Mouse (Mus musculus) spleen, adult 2 months (tissue): ENCODE results near the gene 4930404H24Rik. TPM values are rescaled to one million over a fixed set of nuclear protein-coding genes. Genes with fewer than 3 reads are reported as not detected.
A peak's percentile ranks its signal among the peaks of the same experiment; 100 is the strongest.

Source experiments
- DNase-seq, 2 experiments: peaks; one replicate each; pipeline versions ENCODE4 v3.0.0 to v3.0.0-alpha.2; 2012 to 2021; ENCODE audit warnings: low spot score in 2 of 2, low read depth in 1 of 2
- H3K27ac ChIP-seq: fragments of 200-500 bp; 2 replicates; pipeline ENCODE4 v1.5.1; 2012; ENCODE audit warnings: low read length, inconsistent platforms; ENCODE audit not compliant: insufficient read depth
- H3K27me3 ChIP-seq: fragments of 200-500 bp; 2 replicates; pipeline ENCODE4 v1.6.1; 2012; ENCODE audit warnings: mild to moderate bottlenecking, moderate library complexity, low read length, inconsistent platforms; ENCODE audit not compliant: control insufficient read depth, insufficient read depth
- H3K36me3 ChIP-seq: fragments of 200-500 bp; 2 replicates; pipeline ENCODE4 v1.6.1; 2012; ENCODE audit warnings: mild to moderate bottlenecking, low read length, inconsistent platforms; ENCODE audit not compliant: control insufficient read depth, insufficient read depth
- H3K4me1 ChIP-seq: fragments of 200-500 bp; 2 replicates; pipeline ENCODE4 v1.6.1; 2011; ENCODE audit warnings: inconsistent platforms; ENCODE audit not compliant: control insufficient read depth, insufficient read depth, insufficient read length
- H3K4me3 ChIP-seq: fragments of 200-500 bp; 2 replicates; pipeline ENCODE4 v1.5.1; 2011; ENCODE audit warnings: mild to moderate bottlenecking, inconsistent platforms; ENCODE audit not compliant: insufficient read depth, insufficient read length; ENCODE audit errors: extremely low read depth
- CTCF ChIP-seq: fragments of 200-500 bp; IDR thresholded peaks from 2 replicates; pipeline ENCODE4 v1.5.1; 2011; ENCODE audit warnings: mild to moderate bottlenecking, inconsistent platforms; ENCODE audit not compliant: insufficient read depth, insufficient read length, insufficient replicate concordance; ENCODE audit errors: extremely low read depth
- POLR2A ChIP-seq: fragments of 200-500 bp; IDR thresholded peaks from 2 replicates; pipeline ENCODE4 v1.6.1; 2011; ENCODE audit warnings: low read depth, low read length, inconsistent platforms
- WGBS: fragments of 180-500 bp; shearing (Covaris S2); methylation state at CpG from one replicate; pipeline ENCODE4 v1.1.7; 2018; 5-methylcytosine and 5-hydroxymethylcytosine counted together
- polyA plus RNA-seq: library from polyadenylated mRNA; depleted of rRNA; stranded (reverse); fragments of >200 nt; gene quantifications from 2 replicates; pipeline ENCODE4 v1.2.3, GENCODE M21; 2012

Gene 4930404H24Rik
- polyA plus RNA-seq, 1 experiment: not detected

DNA sequence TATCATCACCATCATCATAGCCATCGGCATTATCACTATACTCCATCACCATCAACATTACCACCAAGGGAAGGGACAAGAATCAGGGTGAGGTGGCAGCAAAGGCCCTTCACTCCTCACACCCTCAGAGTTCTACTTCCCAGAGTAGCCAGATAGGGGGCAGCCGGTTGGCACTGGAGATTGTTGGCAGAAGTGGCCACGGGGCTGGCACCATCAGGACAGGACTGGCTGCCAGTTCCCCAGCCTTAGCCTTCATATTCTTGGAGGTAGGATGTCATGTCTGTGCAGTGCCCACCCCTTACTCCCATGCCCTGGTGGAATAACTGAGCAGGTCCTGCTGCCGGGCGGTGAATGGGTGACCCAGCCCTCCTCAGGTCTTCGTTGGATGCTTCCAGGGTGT is 23.0 kb downstream of the 4930404H24Rik start:
- H3K4me3 ChIP-seq: no peak overlapping the region
- DNase-seq: no peak
- no peak for TF ChIP-seq POLR2A
- no peak for TF ChIP-seq CTCF
- peaks cover 4% of the 10 kb centered on the region; the same call in 1 of the 2 replicates for H3K4me1 ChIP-seq
- H3K27ac ChIP-seq: no peak overlapping the region
- no peaks in the 10 kb centered on the region for H3K27me3 ChIP-seq
- 90% methylated on average over 6 of the region's 6 CpGs for WGBS
- no peaks in the 10 kb centered on the region for H3K36me3 ChIP-seq

- no peaks in the 10 kb centered on the region for H3K27me3 ChIP-seq
- H3K36me3 ChIP-seq: no peaks in the 10 kb centered on the region
- no peak for DNase-seq
- 51% methylated on average over 4 of the region's 4 CpGs for WGBS
- H3K4me3 ChIP-seq: no peak overlapping the region
- H3K27ac ChIP-seq: no peak overlapping the region
- TF ChIP-seq POLR2A (no peak), CTCF (peak; percentile 18; the same call in 1 of the 2 replicates)
- H3K4me1 ChIP-seq: no peaks in the 10 kb centered on the region; the same call in 1 of the 2 replicates
Observed at GRCm38 (mm10) chr2:153516961-153517360, 24.4 kb downstream of the 4930404H24Rik start.

DNA sequence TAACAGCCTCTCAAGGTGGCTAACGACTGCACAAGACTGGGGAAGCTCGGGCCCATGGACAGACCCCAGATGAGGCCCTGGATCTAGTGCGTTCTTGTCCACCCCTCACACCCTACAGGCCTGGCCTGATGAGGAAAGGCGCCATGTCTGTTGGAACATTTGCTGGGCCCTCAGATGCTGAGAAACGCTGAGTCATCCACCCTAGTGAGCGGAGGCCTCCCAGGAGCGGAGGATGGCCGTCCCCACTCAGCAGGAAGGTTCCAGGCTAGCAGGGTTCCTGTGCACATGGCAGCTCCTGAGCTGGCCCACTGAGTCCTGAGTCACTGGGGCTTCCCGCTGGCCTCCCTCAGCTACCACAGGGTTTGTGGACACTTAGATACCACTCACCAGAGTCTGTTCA is 27.5 kb downstream of the 4930404H24Rik start:
- TF ChIP-seq POLR2A: no peak
- no peak for TF ChIP-seq CTCF
- Histone ChIP-seq H3K36me3 (no peaks in the 10 kb centered on the region), H3K27me3 (no peaks in the 10 kb centered on the region), H3K4me3 (no peak overlapping the region), H3K4me1 (no peaks in the 10 kb centered on the region; the same call in 1 of the 2 replicates), H3K27ac (no peak overlapping the region)
- DNase-seq: no peak
- 76% methylated on average over 9 of the region's 9 CpGs for WGBS

- 81% methylated on average over 4 of the region's 4 CpGs for WGBS
- H3K4me3 ChIP-seq: no peak overlapping the region
- DNase-seq: no peak
- peaks cover 10% of the 10 kb centered on the region for H3K4me1 ChIP-seq
- TF ChIP-seq POLR2A (no peak), CTCF (no peak)
- no peaks in the 10 kb centered on the region for H3K36me3 ChIP-seq
- no peak overlapping the region for H3K27ac ChIP-seq
- H3K27me3 ChIP-seq: no peaks in the 10 kb centered on the region
Observed at GRCm38 (mm10) chr2:153522270-153522669, 29.7 kb downstream of the 4930404H24Rik start.

DNA sequence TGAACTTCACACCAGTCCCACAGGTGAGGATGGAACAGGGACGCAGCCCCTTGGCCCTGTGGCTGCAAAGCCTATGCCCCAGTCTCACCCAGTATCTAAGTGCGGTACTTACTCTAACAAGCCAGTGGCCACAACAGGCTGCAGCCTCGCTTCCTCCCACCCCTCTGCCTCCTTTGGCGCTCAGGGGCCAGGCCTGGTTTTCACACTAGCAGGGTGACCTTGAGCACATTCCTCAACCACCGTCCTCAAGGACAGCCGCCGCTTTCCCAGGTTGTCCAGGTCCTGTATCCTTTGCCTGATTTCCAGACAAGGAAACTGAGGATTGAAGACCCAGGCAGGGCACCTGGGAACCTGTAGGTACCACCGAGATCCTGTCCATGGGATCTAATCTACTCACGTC is 30.6 kb downstream of the 4930404H24Rik start:
- no peak for DNase-seq
- TF ChIP-seq CTCF (no peak), POLR2A (no peak)
- Histone ChIP-seq H3K36me3 (no peaks in the 10 kb centered on the region), H3K4me1 (peaks cover 15% of the 10 kb centered on the region), H3K4me3 (no peak overlapping the region), H3K27me3 (peaks cover 3% of the 10 kb centered on the region), H3K27ac (no peak overlapping the region)
- WGBS: 90% methylated on average over 9 of the region's 9 CpGs

- H3K36me3 ChIP-seq: no peaks in the 10 kb centered on the region
- H3K4me1 ChIP-seq: peaks cover 18% of the 10 kb centered on the region
- no peak for DNase-seq
- 89% methylated on average over 12 of the region's 12 CpGs for WGBS
- peaks cover 8% of the 10 kb centered on the region for H3K27me3 ChIP-seq
- H3K27ac ChIP-seq: no peak overlapping the region
- H3K4me3 ChIP-seq: no peak overlapping the region
- TF ChIP-seq POLR2A (no peak), CTCF (no peak)
Observed at GRCm38 (mm10) chr2:153523656-153524055, 31.1 kb downstream of the 4930404H24Rik start.

DNA sequence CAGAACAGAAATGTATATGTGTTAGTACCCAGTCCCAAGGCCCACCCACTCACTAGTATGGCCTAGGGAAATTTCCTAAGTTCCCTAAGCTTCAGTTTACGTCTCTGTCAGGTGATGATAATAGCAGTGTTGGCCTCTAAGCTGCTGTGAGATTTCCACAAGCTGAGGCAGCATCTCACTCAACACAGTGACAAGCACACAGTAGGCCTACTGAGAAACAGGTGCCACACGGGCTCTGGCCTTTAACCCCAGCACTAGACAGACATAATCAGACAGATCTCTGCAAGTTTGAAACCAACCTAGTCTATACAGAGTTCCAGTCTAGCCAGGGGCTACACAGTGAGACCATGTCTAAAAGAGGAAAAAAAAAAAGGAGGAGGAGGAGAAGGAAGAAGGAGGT is 32.1 kb downstream of the 4930404H24Rik start:
- H3K36me3 ChIP-seq: no peaks in the 10 kb centered on the region
- 89% methylated on average over 2 of the region's 2 CpGs for WGBS
- TF ChIP-seq CTCF (no peak), POLR2A (no peak)
- peaks cover 19% of the 10 kb centered on the region for H3K27me3 ChIP-seq
- H3K27ac ChIP-seq: no peak overlapping the region
- H3K4me1 ChIP-seq: peaks cover 26% of the 10 kb centered on the region
- no peak for DNase-seq
- H3K4me3 ChIP-seq: no peak overlapping the region
